Mouse (Mus musculus): ENCODE results near the gene Zbtb7b. TPM values are rescaled to one million over a fixed set of nuclear protein-coding genes. Genes with fewer than 3 reads are reported as not detected.
"Not testable (repeated sequence)": the region's sequence is repeated elsewhere in the genome, so short reads cannot be mapped to it uniquely, and the experiment has no call there.

The Zbtb7b gene
- not detected in 2 replicates for polyA plus RNA-seq (2012; ENCODE audit: insufficient read depth, insufficient read length, low replicate concordance, missing spikeins)

DNA sequence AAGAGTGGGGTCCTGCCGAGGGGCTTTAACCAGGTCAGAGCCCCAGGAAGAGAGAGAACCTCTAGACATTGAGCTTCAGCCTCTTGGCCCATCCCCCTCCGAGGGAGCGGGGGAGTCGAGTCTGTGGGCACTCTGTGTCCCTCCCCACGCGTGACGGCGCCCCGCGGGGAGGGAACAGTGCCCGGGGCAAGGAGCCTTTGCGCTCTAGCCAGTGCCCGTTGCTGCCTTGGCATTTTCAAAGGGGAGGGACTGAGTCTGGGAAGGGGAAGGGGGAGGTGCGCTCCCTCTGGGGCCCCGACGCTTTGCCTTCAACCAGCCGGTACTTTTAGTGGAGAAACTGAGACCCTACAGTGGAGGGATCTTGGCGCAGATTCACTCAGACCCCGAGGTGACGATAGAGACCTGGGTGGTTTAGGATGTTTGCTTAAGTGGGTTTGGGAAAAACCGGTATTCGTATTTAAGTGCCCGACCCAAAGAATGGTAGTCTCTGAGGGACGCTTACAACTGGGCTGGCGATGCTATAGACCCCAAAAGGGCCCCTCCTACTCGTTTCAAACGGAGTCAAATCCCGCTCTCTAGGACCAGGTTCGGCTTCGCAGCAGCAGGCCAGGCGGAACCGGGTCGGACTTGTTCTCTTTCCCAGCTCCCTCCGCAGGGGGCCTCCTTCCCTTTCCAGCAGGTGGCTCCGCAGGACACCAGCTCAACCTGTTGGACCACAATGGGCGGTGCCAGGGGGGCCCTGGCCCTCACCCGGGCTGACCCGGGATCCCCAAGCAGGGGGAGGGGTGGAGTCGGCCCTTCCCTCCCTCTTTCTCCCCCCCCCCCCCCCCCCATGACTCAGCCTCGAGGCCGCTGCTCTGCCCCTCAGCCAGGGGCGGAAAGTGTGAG is at the start of gene Zbtb7b:
Gene Zbtb7b, minus strand, starts transcription at position 771 of the 888 bp plus-strand sequence.
- TF ChIP-seq CTCF (IDR thresholded peaks at IDR 0.05; ENCODE audit: insufficient read depth, low read depth, low read length), result no peak
- peak within 1 kb of the TSS; percentile 54 for H3K4me3 ChIP-seq (ENCODE audit: insufficient read depth, low read depth, low read length)
- peaks cover 45% of the 10 kb centered on the region for H3K4me1 ChIP-seq (ENCODE audit: control insufficient read depth, insufficient read depth, low read length)
- under 1% methylated on average over 42 of the region's 42 CpGs for WGBS
- H3K27ac ChIP-seq (ENCODE audit: insufficient read depth, low read depth, low read length), result peak within 1 kb of the TSS; percentile 83

DNA sequence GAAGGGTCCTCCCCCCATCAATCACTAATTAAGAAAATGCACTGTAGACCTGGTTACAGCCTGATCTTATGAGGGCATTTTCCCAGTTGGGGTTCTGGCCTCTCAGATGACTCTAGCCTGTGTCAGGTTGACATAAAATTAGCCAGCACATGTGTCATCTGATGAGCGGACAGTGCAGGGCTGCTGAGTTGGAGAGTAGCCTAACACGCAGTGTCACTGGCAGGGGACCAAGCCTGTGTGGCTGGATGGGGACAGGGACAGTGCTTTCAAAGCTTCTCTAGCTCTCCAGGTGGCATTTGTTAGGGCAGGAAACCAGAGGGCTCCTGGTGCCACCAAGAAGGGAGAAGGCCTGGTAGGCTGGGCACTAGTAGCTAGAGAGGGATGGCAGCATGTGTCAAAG is 46.1 kb upstream of the Zbtb7b start:
- no peak overlapping the region for H3K4me3 ChIP-seq (ENCODE audit: insufficient read depth, low read depth, low read length)
- 91% methylated on average over 2 of the region's 2 CpGs for WGBS

DNA sequence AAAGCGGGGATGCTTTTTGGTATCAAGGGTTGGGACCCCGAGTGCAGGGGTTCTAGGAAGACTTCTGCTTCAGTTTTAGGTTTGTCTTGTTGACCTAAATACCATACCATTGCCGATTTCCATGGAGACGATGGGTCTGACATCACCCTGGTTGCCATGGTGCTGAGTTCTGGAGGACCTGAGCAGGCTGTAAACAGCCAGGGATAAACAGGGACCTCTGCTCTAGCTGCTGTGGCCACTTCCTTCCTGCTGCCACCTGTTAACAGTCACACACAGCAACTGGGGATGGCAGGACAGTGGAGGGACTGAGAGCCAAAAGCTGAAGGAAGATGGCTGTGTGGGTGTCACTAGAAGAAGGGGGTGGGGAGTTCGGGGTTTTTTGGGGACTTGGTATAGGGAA is 42.7 kb upstream of the Zbtb7b start:
- WGBS, result 13% methylated on average over 5 of the region's 5 CpGs
- H3K27ac ChIP-seq (ENCODE audit: insufficient read depth, low read depth, low read length), result peak overlapping the region; percentile 59
- H3K4me1 ChIP-seq (ENCODE audit: control insufficient read depth, insufficient read depth, low read length), result peaks cover 24% of the 10 kb centered on the region
- peak overlapping the region; percentile 13; the same call in 1 of the 2 replicates for H3K4me3 ChIP-seq (ENCODE audit: insufficient read depth, low read depth, low read length)
- TF ChIP-seq CTCF (IDR thresholded peaks at IDR 0.05; ENCODE audit: insufficient read depth, low read depth, low read length), result no peak
- no peak for TF ChIP-seq POLR2A (IDR thresholded peaks at IDR 0.05; ENCODE audit: insufficient read depth, low read depth, low read length)

More for the DNA sequence above, 46.1 kb upstream of the Zbtb7b start:
- Histone ChIP-seq H3K4me1 (ENCODE audit: control insufficient read depth, insufficient read depth, low read length) (peaks cover 17% of the 10 kb centered on the region), H3K27ac (ENCODE audit: insufficient read depth, low read depth, low read length) (no peak overlapping the region)
- TF ChIP-seq POLR2A (IDR thresholded peaks at IDR 0.05; ENCODE audit: insufficient read depth, low read depth, low read length) (no peak), CTCF (IDR thresholded peaks at IDR 0.05; ENCODE audit: insufficient read depth, low read depth, low read length) (no peak)

DNA sequence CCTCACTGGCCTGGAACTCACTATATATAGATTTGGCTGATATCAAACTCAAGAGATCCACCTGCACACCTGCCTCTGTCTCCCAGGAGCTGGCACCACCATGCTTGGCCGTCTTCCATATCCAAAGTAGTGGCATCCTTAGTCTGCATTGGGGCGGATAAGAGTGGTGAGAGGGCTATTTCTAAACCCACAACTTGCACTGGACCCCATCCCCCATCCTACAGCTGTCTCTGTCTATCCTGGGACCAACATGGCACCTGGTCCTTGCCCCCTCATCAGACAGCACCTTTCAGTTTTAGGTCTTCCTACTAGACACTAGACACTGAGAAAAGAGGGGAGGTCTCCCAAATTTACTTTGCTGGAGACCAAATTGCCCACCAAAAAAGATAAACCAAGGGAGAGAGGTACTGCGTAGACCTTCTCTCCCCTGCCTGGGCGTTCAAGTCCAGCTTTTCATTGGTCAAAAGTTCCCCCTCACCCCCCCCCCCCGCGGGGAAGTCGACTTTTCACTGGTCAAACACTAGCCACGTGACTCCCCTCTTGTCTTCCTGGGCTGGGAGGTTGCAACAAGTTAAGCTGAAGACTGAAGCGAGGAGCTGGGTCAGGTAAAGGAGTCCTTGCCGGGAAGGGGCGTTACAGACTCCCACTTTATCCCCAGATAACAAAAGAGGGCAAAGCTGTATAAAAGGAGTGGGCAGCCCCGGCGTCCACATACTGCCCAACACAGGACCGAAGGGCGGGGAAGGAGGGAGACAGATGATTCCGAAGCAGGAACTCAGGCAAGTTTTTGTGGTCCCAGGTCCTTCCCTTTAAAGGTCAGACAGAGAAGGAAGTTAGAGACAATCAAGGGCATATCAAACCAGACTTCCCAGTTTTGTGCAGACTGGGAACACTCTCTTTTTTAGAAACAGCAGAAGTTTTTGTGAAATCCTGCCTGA is 41.9 kb upstream of the Zbtb7b start, which contains the start of gene Pbxip1:
Gene Pbxip1, plus strand, starts transcription at position 531 of the 938 bp plus-strand sequence.
- Histone ChIP-seq H3K4me3 (ENCODE audit: insufficient read depth, low read depth, low read length) (peak within 1 kb of the TSS; percentile 43), H3K4me1 (ENCODE audit: control insufficient read depth, insufficient read depth, low read length) (peaks cover 27% of the 10 kb centered on the region), H3K27ac (ENCODE audit: insufficient read depth, low read depth, low read length) (peak within 1 kb of the TSS; percentile 59)
- no peak for TF ChIP-seq CTCF (IDR thresholded peaks at IDR 0.05; ENCODE audit: insufficient read depth, low read depth, low read length)
- 11% methylated on average over 16 of the region's 16 CpGs for WGBS

DNA sequence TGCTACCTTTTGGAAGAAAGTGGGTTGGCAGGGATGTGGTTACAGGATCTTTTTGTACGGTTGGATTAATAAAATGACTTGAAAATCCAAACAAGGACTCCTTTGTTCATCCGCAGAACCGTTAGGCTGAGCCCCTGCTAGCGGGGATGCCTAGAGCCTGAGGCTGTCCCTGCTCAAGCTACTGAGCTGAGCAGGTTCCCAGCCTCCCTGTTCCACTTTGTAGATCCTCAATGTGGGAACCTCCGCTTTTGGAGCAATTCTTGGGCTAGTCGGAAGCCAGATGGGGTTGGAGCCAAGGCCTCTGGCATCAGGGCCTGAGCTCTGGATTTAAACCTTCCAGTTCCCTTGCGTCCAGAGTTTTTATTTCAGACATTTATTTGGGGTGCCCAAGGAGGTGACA is 40.5 kb upstream of the Zbtb7b start:
- no peak for TF ChIP-seq POLR2A (IDR thresholded peaks at IDR 0.05; ENCODE audit: insufficient read depth, low read depth, low read length)
- no peak for TF ChIP-seq CTCF (IDR thresholded peaks at IDR 0.05; ENCODE audit: insufficient read depth, low read depth, low read length)
- no peak overlapping the region for H3K27ac ChIP-seq (ENCODE audit: insufficient read depth, low read depth, low read length)
- 43% methylated on average over 7 of the region's 7 CpGs for WGBS

DNA sequence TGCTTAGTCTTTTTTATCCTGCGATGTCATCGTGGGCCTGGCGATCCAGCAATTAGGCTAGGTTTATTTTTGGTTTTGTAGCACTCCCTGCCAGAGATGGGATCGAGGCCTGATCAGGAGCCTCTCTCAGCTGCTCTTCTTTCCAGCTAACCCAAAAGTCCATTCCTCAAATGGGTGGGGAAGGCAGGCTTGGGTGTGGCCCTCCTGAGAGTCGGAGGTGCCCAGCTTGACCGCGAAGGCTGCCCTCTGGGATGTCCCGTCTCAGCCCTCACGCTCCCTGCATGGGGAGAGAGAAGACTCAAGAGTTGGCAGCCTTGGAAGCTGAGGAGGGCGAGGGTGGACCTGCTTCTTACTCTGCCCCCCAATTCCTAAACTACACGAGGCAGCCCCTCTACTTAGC is 40.0 kb upstream of the Zbtb7b start:
- no peak overlapping the region for H3K27ac ChIP-seq (ENCODE audit: insufficient read depth, low read depth, low read length)
- 53% methylated on average over 11 of the region's 11 CpGs for WGBS
- H3K4me1 ChIP-seq (ENCODE audit: control insufficient read depth, insufficient read depth, low read length), result peaks cover 29% of the 10 kb centered on the region
- TF ChIP-seq POLR2A (IDR thresholded peaks at IDR 0.05; ENCODE audit: insufficient read depth, low read depth, low read length) (no peak), CTCF (IDR thresholded peaks at IDR 0.05; ENCODE audit: insufficient read depth, low read depth, low read length) (no peak)
- no peak overlapping the region for H3K4me3 ChIP-seq (ENCODE audit: insufficient read depth, low read depth, low read length)

More for the DNA sequence above, 40.5 kb upstream of the Zbtb7b start:
- Histone ChIP-seq H3K4me1 (ENCODE audit: control insufficient read depth, insufficient read depth, low read length) (peaks cover 29% of the 10 kb centered on the region), H3K4me3 (ENCODE audit: insufficient read depth, low read depth, low read length) (no peak overlapping the region)

DNA sequence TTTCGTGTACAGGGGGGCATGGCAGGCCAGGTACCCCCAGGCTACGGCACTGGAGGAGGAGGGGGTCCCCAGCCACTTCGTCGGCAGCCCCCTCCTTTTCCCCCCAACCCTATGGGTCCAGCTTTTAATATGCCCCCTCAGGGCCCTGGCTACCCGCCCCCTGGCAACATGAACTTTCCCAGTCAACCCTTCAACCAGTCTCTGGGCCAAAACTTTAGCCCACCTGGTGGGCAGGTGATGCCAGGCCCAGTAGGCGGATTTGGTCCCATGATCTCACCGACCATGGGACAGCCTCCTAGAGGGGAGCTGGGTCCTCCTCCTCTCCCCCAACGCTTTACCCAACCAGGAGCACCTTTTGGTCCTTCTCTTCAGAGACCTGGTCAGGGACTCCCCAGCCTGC is 38.0 kb upstream of the Zbtb7b start:
- Histone ChIP-seq H3K4me1 (ENCODE audit: control insufficient read depth, insufficient read depth, low read length) (peaks cover 23% of the 10 kb centered on the region), H3K4me3 (ENCODE audit: insufficient read depth, low read depth, low read length) (no peak overlapping the region), H3K27ac (ENCODE audit: insufficient read depth, low read depth, low read length) (no peak overlapping the region)
- WGBS, result 89% methylated on average over 8 of the region's 8 CpGs
- TF ChIP-seq POLR2A (IDR thresholded peaks at IDR 0.05; ENCODE audit: insufficient read depth, low read depth, low read length) (no peak), CTCF (IDR thresholded peaks at IDR 0.05; ENCODE audit: insufficient read depth, low read depth, low read length) (no peak)

DNA sequence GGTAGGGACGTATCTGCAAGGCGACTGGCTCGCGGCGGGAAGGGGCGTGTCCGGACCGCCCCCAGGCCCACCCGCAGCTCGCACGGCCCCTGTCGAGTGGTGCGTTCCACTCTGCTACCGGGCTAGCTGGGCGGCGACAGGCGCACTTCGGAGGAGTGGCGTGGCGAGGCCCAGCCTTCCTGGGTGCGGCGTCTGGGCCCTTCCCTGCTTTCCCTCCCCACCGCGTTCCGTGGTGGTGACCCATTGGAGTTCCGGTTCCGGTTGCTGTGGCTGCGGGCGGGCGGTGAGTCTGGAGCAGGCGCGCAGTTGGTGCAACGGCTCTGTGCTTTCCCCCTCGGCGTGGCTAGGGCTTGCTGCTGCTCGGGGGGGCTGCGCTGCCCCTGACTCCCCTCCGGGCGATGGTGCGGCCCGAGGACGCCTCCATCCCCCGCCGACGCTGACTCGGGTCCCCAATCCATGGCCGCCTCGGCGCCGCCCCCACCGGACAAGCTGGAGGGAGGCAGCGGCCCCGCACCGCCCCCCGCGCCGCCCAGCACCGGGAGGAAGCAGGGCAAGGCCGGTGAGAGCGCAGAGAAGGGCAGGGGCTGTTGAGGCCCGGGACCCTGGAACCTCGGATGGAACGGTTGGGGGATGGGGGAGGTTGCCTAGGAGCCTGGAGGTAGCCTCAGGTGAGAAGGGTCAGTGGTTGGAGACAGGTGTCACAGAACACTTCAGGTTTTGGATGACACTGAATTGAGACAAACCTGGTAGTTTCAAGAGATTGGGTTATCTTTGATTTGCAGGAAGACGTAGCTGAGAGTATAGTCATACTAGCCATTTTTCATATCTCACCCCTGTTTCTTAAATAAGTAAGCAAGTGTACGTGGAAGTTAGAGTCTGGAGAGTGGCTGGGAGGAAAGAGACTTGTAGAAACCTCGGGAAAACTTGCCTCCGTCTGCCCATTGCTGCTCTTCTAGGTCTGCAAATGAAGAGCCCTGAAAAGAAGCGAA is 35.9 kb upstream of the Zbtb7b start, which contains the start of gene Pygo2:
Gene Pygo2, plus strand, starts transcription at position 44 of the 989 bp plus-strand sequence.
- H3K27ac ChIP-seq (ENCODE audit: insufficient read depth, low read depth, low read length), result peak within 1 kb of the TSS; percentile 11; the same call in 1 of the 2 replicates
- peak; percentile 74; the same call in 1 of the 2 replicates for TF ChIP-seq POLR2A (IDR thresholded peaks at IDR 0.05; ENCODE audit: insufficient read depth, low read depth, low read length)
- no peak for TF ChIP-seq CTCF (IDR thresholded peaks at IDR 0.05; ENCODE audit: insufficient read depth, low read depth, low read length)
- WGBS, result 1% methylated on average over 68 of the region's 68 CpGs
- peak within 1 kb of the TSS; percentile 78 for H3K4me3 ChIP-seq (ENCODE audit: insufficient read depth, low read depth, low read length)
- H3K4me1 ChIP-seq (ENCODE audit: control insufficient read depth, insufficient read depth, low read length), result peaks cover 12% of the 10 kb centered on the region

DNA sequence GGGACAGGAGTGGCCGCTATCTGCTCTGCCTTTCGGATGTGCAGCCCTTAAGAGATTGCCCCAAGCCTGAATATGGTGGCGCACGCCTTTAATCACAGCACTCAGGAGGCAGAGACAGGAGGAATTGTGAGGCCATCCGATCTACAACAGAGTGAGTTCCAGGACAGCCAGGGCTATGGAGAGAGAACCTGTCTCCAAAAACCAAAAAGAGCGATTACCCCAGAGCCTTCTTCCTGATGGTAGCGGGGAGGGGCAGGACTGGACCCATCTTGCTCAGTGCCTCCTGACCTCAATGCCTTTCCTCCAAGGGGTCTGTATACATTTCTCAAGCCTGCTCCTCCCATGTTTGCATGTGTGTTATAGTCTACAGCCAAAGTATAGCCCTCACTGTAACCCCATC is 34.4 kb upstream of the Zbtb7b start:
- not testable (repeated sequence) for H3K27ac ChIP-seq (ENCODE audit: insufficient read depth, low read depth, low read length); H3K4me3 ChIP-seq (ENCODE audit: insufficient read depth, low read depth, low read length)
- WGBS, result 91% methylated on average over 7 of the region's 7 CpGs
- H3K4me1 ChIP-seq (ENCODE audit: control insufficient read depth, insufficient read depth, low read length), result peaks cover 12% of the 10 kb centered on the region
